In genomic region chr8:83731906-83732305, GRCm38 (mm10) we compare ENCODE assay signal across 22 mouse cellular contexts.
"Had no signal": no experiment of that assay in that cellular context is flagged by ENCODE, and none has a peak within 500 bp of the region (broad histone marks: within the 10 kb centered on the region; RNA-seq: fewer than 3 reads in every experiment).

No protein-coding gene starts in this region.

- H3K27me3 ChIP-seq: liver, embryonic 15.5 days; lung, embryonic 15.5 days; megakaryocyte, embryonic 14.5 days; midbrain, embryonic 13.5 days; midbrain, embryonic 15.5 days; stomach, embryonic 15.5 days had no signal

- H3K36me3 ChIP-seq: midbrain, embryonic 13.5 days; midbrain, embryonic 15.5 days; neural tube, embryonic 12.5 days had no signal

- H3K4me3 ChIP-seq: liver, embryonic 15.5 days; lung, embryonic 15.5 days; megakaryocyte, embryonic 14.5 days; midbrain, embryonic 13.5 days; midbrain, embryonic 15.5 days; neural tube, embryonic 12.5 days; stomach, embryonic 15.5 days had no signal

- H3K9me3 ChIP-seq: liver, embryonic 15.5 days; lung, embryonic 15.5 days; midbrain, embryonic 13.5 days; midbrain, embryonic 15.5 days; neural tube, embryonic 12.5 days; stomach, embryonic 15.5 days had no signal

- H3K27ac ChIP-seq: liver, embryonic 15.5 days; lung, embryonic 15.5 days; macrophage; midbrain, embryonic 13.5 days; midbrain, embryonic 15.5 days; neural tube, embryonic 12.5 days; stomach, embryonic 15.5 days; stomach, postnatal 0 days had no signal

- ATAC-seq: liver, postnatal 0 days; lung, postnatal 0 days; midbrain, embryonic 13.5 days; midbrain, embryonic 15.5 days had no signal

- H3K4me2 ChIP-seq: liver, embryonic 15.5 days; lung, embryonic 15.5 days; midbrain, embryonic 11.5 days; midbrain, embryonic 13.5 days; midbrain, embryonic 15.5 days; neural tube, embryonic 12.5 days; stomach, embryonic 15.5 days had no signal

- H3K4me1 ChIP-seq: liver, embryonic 15.5 days; lung, embryonic 15.5 days; midbrain, embryonic 15.5 days; neural tube, embryonic 12.5 days; stomach, embryonic 15.5 days had no signal

- DNase-seq: liver, postnatal 0 days; lung, adult 2 months; lung, postnatal 14 days; lung, postnatal 36 days; right cerebral cortex, adult 18-20 months; right cerebral cortex, postnatal 25 days; right cerebral cortex, postnatal 4 days; spleen, adult 18-20 months; thymus, adult 2 months; thymus, postnatal 25 days; thymus, postnatal 4 days had no signal

- H3K9ac ChIP-seq: liver, embryonic 15.5 days; liver, postnatal 0 days; lung, embryonic 15.5 days; midbrain, embryonic 13.5 days; midbrain, embryonic 15.5 days; neural tube, embryonic 12.5 days; stomach, embryonic 15.5 days had no signal
